Mouse (Mus musculus) heart, embryonic 14.5 days (tissue): ENCODE results near the gene Mgat4d. TPM values are rescaled to one million over a fixed set of nuclear protein-coding genes. Genes with fewer than 3 reads are reported as not detected.

Experiments
- ATAC-seq: fragments of 200-750 bp; cut with Nextera tagmentation; 2 replicates; pipeline ENCODE4 v1.8.0; 2017; ENCODE audit warnings: low read depth, moderate TSS enrichment; ENCODE audit not compliant: insufficient number of reproducible peaks, insufficient read depth, low FRiP score
- H3K27ac ChIP-seq, 2 experiments: fragments of 200-500 bp in 1 of 2; fragments of 300-500 bp in 1 of 2; sonication (generic) in 1 of 2; replicated peaks in 1 of 2; 2 replicates each; pipeline ENCODE4 v1.5.1; 2012 to 2014; ENCODE audit warnings: low read depth in 2 of 2, low read length in 2 of 2, control low read depth in 1 of 2, mild to moderate bottlenecking in 1 of 2, mixed read lengths in 1 of 2; ENCODE audit not compliant: control insufficient read depth in 1 of 2, insufficient read depth in 1 of 2
- H3K27me3 ChIP-seq: fragments of 300-500 bp; sonication (generic); 2 replicates; pipeline ENCODE4 v1.6.1; 2014; ENCODE audit warnings: mild to moderate bottlenecking, low read length, control low read depth; ENCODE audit not compliant: control insufficient read depth, insufficient read depth
- H3K36me3 ChIP-seq: fragments of 300-500 bp; sonication (generic); 2 replicates; pipeline ENCODE4 v1.6.1; 2014; ENCODE audit warnings: mild to moderate bottlenecking, control low read depth, low read length, mixed read lengths; ENCODE audit not compliant: control insufficient read depth, insufficient read depth
- H3K4me1 ChIP-seq, 2 experiments: fragments of 200-500 bp in 1 of 2; fragments of 300-500 bp in 1 of 2; sonication (generic) in 1 of 2; 2 replicates each; pipeline ENCODE4 v1.6.1; 2012 to 2014; ENCODE audit warnings: low read length in 2 of 2, control low read depth in 1 of 2, mixed read lengths in 1 of 2; ENCODE audit not compliant: control insufficient read depth in 2 of 2, insufficient read depth in 2 of 2
- H3K4me2 ChIP-seq: fragments of 300-500 bp; sonication (generic); 2 replicates; pipeline ENCODE4 v1.6.1; 2014; ENCODE audit warnings: mild to moderate bottlenecking, low read length
- H3K4me3 ChIP-seq, 2 experiments: fragments of 200-500 bp in 1 of 2; fragments of 300-500 bp in 1 of 2; sonication (generic) in 1 of 2; 2 replicates each; pipeline ENCODE4 v1.5.1; 2012 to 2014; ENCODE audit warnings: low read length in 2 of 2, mild to moderate bottlenecking in 2 of 2, control low read depth in 1 of 2, low read depth in 1 of 2, moderate library complexity in 1 of 2; ENCODE audit not compliant: control insufficient read depth in 1 of 2, insufficient read depth in 1 of 2
- H3K9ac ChIP-seq: fragments of 300-500 bp; sonication (generic); 2 replicates; pipeline ENCODE4 v1.6.1; 2014; ENCODE audit warnings: mild to moderate bottlenecking, low read length
- H3K9me3 ChIP-seq: fragments of 300-500 bp; sonication (generic); 2 replicates; pipeline ENCODE4 v1.6.1; 2016; ENCODE audit warnings: low read length, control low read depth; ENCODE audit not compliant: control insufficient read depth
- whole genome bisulfite sequencing: fragments of 180-500 bp; shearing (Covaris S2); extraction: QIAGEN DNeasy Blood & Tissue Kit; methylation state at CpG from one replicate; pipeline ENCODE4 v1.1.7; 2014; 5-methylcytosine and 5-hydroxymethylcytosine counted together
- polyA plus RNA-seq: library from polyadenylated mRNA; unstranded; fragments of >200 nt; fragmentation: Nextera tagmentation; extraction: Ambion mirVana; gene quantifications from 2 replicates; pipeline ENCODE4 v1.2.1, GENCODE M21; 2014

Gene Mgat4d
- polyA plus RNA-seq, 1 experiment from 2014 or later: not detected

DNA sequence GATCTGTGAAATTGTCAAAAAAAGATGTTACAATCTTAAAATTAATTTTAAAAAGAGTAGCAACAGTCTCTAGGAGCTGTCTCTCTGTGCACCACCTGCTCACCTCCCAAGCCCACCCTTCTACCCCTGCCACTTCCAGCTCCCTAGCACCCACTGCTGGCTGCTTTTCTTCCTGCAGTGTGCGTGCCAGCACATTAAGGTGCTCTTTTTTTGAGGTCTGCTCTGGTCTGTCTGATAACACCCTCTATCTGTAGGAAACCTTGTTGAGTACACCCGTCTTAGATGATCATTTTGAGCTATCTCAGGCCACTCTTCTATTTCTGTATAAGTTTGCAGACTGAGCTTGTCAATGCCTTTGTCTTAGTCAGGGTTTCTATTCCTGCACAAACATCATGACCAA lies 25.2 kb upstream of the Mgat4d start:
- H3K4me2 ChIP-seq: no peak overlapping the region
- no peaks in the 10 kb centered on the region for H3K4me1 ChIP-seq
- no peak overlapping the region for H3K4me3 ChIP-seq
- H3K27ac ChIP-seq: no peak overlapping the region
- no peak overlapping the region for H3K9ac ChIP-seq
- peaks cover 40% of the 10 kb centered on the region for H3K36me3 ChIP-seq
- WGBS: 64% methylated on average over 2 of the region's 2 CpGs
- H3K27me3 ChIP-seq: no peaks in the 10 kb centered on the region
- no peak for ATAC-seq
- H3K9me3 ChIP-seq: no peaks in the 10 kb centered on the region

DNA sequence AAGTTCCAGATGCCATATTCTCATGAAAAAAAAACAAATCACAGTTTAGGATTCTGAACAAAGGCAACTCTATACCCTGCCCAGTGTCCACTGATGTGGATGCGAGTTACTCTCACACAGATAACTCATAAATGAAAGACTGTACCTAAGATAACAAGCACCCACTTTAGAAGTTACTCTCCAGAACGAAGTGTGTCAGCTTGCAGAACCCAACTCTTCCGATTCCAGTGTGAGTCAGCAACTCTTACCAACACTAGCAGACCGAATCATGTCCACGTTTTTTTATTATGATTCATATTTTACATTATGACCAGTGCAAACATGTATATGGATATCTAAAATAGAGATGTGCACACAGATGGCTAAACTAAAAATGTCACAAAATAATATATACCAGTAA lies 20.4 kb upstream of the Mgat4d start:
- Histone ChIP-seq H3K4me1 (no peaks in the 10 kb centered on the region; a peak in 1 of 4 replicates), H3K9ac (no peak overlapping the region), H3K4me2 (no peak overlapping the region), H3K36me3 (peaks cover 21% of the 10 kb centered on the region), H3K9me3 (no peaks in the 10 kb centered on the region), H3K27ac (no peak overlapping the region), H3K4me3 (no peak overlapping the region), H3K27me3 (no peaks in the 10 kb centered on the region)
- ATAC-seq: no peak
- WGBS: 82% methylated on average over 5 of the region's 5 CpGs

GRCm38 (mm10) chr8:83331567-83331898 lies 16.7 kb upstream of the Mgat4d start:
- Histone ChIP-seq H3K4me1 (no peaks in the 10 kb centered on the region; a peak in 1 of 4 replicates), H3K9me3 (no peaks in the 10 kb centered on the region), H3K36me3 (peaks cover 18% of the 10 kb centered on the region), H3K9ac (peak overlapping the region; percentile 89), H3K27me3 (no peaks in the 10 kb centered on the region), H3K27ac (peak overlapping the region in 1 of 2 experiments; percentile 48; a peak in 2 of 4 replicates), H3K4me3 (peak overlapping the region; percentile 82 to 93), H3K4me2 (peak overlapping the region; percentile 98)
- 9% methylated on average over 7 of the region's 7 CpGs for WGBS
- ATAC-seq: no peak

DNA sequence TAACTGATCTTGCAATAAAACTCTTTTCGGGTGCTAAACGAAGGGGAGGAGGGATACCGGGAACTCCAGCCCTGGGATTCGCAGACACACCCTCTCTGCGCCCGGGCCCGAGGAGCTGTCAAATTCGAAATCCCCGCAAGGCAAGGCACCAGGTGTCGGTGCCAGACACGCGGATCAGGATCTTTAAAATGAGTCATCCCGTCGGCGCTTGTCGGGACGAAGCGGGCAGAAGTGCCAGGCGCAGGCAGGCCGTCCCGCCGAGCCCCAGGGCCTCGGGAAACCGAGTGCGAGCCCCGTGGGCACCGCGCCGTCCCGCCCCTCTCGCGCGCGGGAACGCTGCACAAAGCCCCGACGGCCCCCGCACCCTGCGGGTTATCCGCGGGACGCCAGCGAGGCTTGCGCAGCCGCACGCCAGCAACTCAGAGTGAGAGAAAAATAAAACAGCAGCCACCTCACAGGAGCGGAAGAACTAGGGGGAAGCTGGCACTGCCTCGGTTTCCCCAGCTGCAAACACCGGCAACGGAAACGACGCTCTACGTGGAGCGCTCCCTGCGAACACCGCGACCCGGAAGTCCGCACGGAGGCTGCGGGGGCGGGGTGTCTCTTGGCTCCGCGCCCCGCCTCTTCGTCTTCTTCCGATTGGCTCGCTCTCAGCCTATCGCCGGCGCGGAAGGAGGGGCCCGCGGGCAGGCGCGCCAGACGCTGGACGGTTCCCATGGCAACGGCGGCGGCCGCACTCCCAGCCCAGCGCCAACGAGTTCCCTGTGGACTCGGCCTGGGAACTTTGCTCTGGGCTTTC lies 16.2 kb upstream of the Mgat4d start, which contains the start of gene Elmod2:
TSS of gene Elmod2 (minus strand) at position 588 of the 799 bp plus-strand sequence.
- under 1% methylated on average over 85 of the region's 85 CpGs for WGBS
- Histone ChIP-seq H3K27me3 (no peaks in the 10 kb centered on the region), H3K27ac (peak within 1 kb of the TSS in 1 of 2 experiments; percentile 48; a peak in 2 of 4 replicates)

DNA sequence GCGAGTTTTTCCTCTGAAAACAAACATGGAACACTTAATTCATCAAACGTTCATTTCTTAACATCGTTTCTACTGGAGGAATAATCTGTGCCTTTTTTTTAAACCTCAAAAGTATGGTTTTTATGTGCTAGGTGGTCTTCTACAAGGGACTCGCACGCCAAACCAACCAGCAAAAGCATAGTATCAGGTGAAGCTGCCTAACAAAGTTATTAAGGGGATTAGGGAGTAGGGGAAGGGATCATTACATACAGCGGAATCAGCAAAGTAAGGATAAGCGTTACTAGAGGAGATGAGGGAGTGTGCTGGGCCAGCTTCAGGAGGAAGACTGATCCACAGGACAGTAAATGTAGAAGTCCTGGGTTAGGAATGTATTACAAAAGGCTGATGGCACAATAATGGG lies 15.4 kb upstream of the Mgat4d start:
- no peaks in the 10 kb centered on the region for H3K9me3 ChIP-seq
- 6% methylated on average over 7 of the region's 7 CpGs for WGBS
- no peak for ATAC-seq
- peak overlapping the region; percentile 64 for H3K9ac ChIP-seq
- peak overlapping the region; percentile 51 to 93 for H3K4me3 ChIP-seq
- peak overlapping the region; percentile 98 for H3K4me2 ChIP-seq
- no peaks in the 10 kb centered on the region for H3K27me3 ChIP-seq
- H3K27ac ChIP-seq: no peak overlapping the region
- H3K36me3 ChIP-seq: peaks cover 9% of the 10 kb centered on the region
- H3K4me1 ChIP-seq: no peaks in the 10 kb centered on the region; a peak in 1 of 4 replicates

More for the DNA sequence above, 16.2 kb upstream of the Mgat4d start, which contains the start of gene Elmod2:
- ATAC-seq: peak; percentile 97
- Histone ChIP-seq H3K4me3 (peak within 1 kb of the TSS; percentile 82 to 93), H3K9me3 (no peaks in the 10 kb centered on the region), H3K36me3 (peaks cover 17% of the 10 kb centered on the region), H3K4me1 (no peaks in the 10 kb centered on the region; a peak in 1 of 4 replicates), H3K9ac (peak within 1 kb of the TSS; percentile 89), H3K4me2 (peak within 1 kb of the TSS; percentile 98)

- H3K9me3 ChIP-seq: no peaks in the 10 kb centered on the region
- H3K9ac ChIP-seq: no peak overlapping the region
- H3K27me3 ChIP-seq: no peaks in the 10 kb centered on the region
- H3K27ac ChIP-seq: no peak overlapping the region
- no peak overlapping the region for H3K4me2 ChIP-seq
- no peaks in the 10 kb centered on the region for H3K4me1 ChIP-seq
- ATAC-seq: 0 out of 2 replicates have a peak, but pooled peaks have one; percentile 43
- H3K36me3 ChIP-seq: no peaks in the 10 kb centered on the region
- WGBS: 82% methylated on average over 3 of the region's 3 CpGs
- no peak overlapping the region for H3K4me3 ChIP-seq
Observed at GRCm38 (mm10) chr8:83342076-83342475, 6.2 kb upstream of the Mgat4d start.

GRCm38 (mm10) chr8:83342693-83343092 lies 5.6 kb upstream of the Mgat4d start:
- no peak overlapping the region for H3K4me2 ChIP-seq
- no peaks in the 10 kb centered on the region for H3K36me3 ChIP-seq
- H3K4me3 ChIP-seq: no peak overlapping the region
- H3K27ac ChIP-seq: no peak overlapping the region
- ATAC-seq: no peak
- no peaks in the 10 kb centered on the region for H3K27me3 ChIP-seq
- H3K9ac ChIP-seq: no peak overlapping the region
- no peaks in the 10 kb centered on the region for H3K9me3 ChIP-seq
- H3K4me1 ChIP-seq: no peaks in the 10 kb centered on the region
